Mouse (Mus musculus) left cerebral cortex, adult 8-10 months (tissue): ENCODE measurements around the gene Gpa33. TPM values are rescaled to one million over a fixed set of nuclear protein-coding genes. Genes with fewer than 3 reads are reported as not detected.

ENCODE experiments used
- total RNA-seq, 4 experiments: library from RNA; stranded (reverse); gene quantifications; 2 replicates each; pipeline ENCODE4 v1.2.4; 2022

Gene Gpa33
- total RNA-seq, 4 experiments from 2014 or later = not detected

Other genes starting within 250 kb of the Gpa33 start
- gene Pou2f1, start 127.6 kb upstream of the Gpa33 start, total RNA-seq = 10 to 100 TPM; 16.4 to 23.9 (median 19.0) TPM
- under 1 TPM; 0.26 to 0.38 (median 0.35) TPM for gene Dusp27, start 2.3 kb upstream of the Gpa33 start, total RNA-seq
- not detected for gene Mael, start 108.5 kb downstream of the Gpa33 start, total RNA-seq
- gene Ildr2, start 123.9 kb downstream of the Gpa33 start, total RNA-seq = 10 to 100 TPM; 82.4 to 90.9 (median 86.5) TPM
- gene Tada1, start 248.9 kb downstream of the Gpa33 start, total RNA-seq = 10 to 100 TPM; 33.4 to 37.7 (median 33.6) TPM